Mouse (Mus musculus): ENCODE data around the gene Pan3. TPM values are rescaled to one million over a fixed set of nuclear protein-coding genes. Genes with fewer than 3 reads are reported as not detected.

Pan3 gene
- polyA plus RNA-seq, 1 experiment = 111 TPM

- no peak overlapping the region for H3K9ac ChIP-seq (ENCODE audit: low read depth, poor library complexity, severe bottlenecking)
- TF ChIP-seq EP300 (IDR thresholded peaks at IDR 0.05; ENCODE audit: insufficient read depth, low read depth, low read length) (no peak), CTCF (IDR thresholded peaks at IDR 0.05; ENCODE audit: low read depth, low read length) (no peak), POLR2A (IDR thresholded peaks at IDR 0.05; ENCODE audit: insufficient read depth, low read length) (no peak)
- H3K9me3 ChIP-seq (replicated peaks; ENCODE audit: control insufficient read depth, insufficient read depth, low read length, poor library complexity, severe bottlenecking) = no peaks in the 10 kb centered on the region
- no peaks in the 10 kb centered on the region for H3K27me3 ChIP-seq (ENCODE audit: control insufficient read depth, insufficient read depth, low read length, poor library complexity, severe bottlenecking)
- H3K27ac ChIP-seq (ENCODE audit: insufficient read depth, low read length) = no peak overlapping the region
- H3K4me3 ChIP-seq (ENCODE audit: low read depth, low read length) = no peak overlapping the region
- peaks cover 3% of the 10 kb centered on the region for H3K36me3 ChIP-seq (ENCODE audit: control insufficient read depth, insufficient read depth, low read length, poor library complexity, severe bottlenecking)
- H3K4me1 ChIP-seq (ENCODE audit: control insufficient read depth, insufficient read depth, low read length) = no peaks in the 10 kb centered on the region
These were observed 67.8 kb downstream of the Pan3 start for GRCm38 (mm10) chr5:147497714-147498113.

GRCm38 (mm10) chr5:147501456-147501998, 71.6 kb downstream of the Pan3 start:
- Histone ChIP-seq H3K4me1 (ENCODE audit: control insufficient read depth, insufficient read depth, low read length) (no peaks in the 10 kb centered on the region), H3K9ac (ENCODE audit: low read depth, poor library complexity, severe bottlenecking) (no peak overlapping the region), H3K4me3 (ENCODE audit: low read depth, low read length) (no peak overlapping the region), H3K9me3 (replicated peaks; ENCODE audit: control insufficient read depth, insufficient read depth, low read length, poor library complexity, severe bottlenecking) (no peaks in the 10 kb centered on the region), H3K27ac (ENCODE audit: insufficient read depth, low read length) (no peak overlapping the region), H3K36me3 (ENCODE audit: control insufficient read depth, insufficient read depth, low read length, poor library complexity, severe bottlenecking) (no peaks in the 10 kb centered on the region; the same call in 1 of the 2 replicates), H3K27me3 (ENCODE audit: control insufficient read depth, insufficient read depth, low read length, poor library complexity, severe bottlenecking) (no peaks in the 10 kb centered on the region)
- no peak for TF ChIP-seq POLR2A (IDR thresholded peaks at IDR 0.05; ENCODE audit: insufficient read depth, low read length)
- no peak for TF ChIP-seq CTCF (IDR thresholded peaks at IDR 0.05; ENCODE audit: low read depth, low read length)
- no peak for TF ChIP-seq EP300 (IDR thresholded peaks at IDR 0.05; ENCODE audit: insufficient read depth, low read depth, low read length)

GRCm38 (mm10) chr5:147502921-147503320, 73.0 kb downstream of the Pan3 start:
- TF ChIP-seq CTCF (IDR thresholded peaks at IDR 0.05; ENCODE audit: low read depth, low read length) (no peak), EP300 (IDR thresholded peaks at IDR 0.05; ENCODE audit: insufficient read depth, low read depth, low read length) (no peak), POLR2A (IDR thresholded peaks at IDR 0.05; ENCODE audit: insufficient read depth, low read length) (no peak)
- H3K9ac ChIP-seq (ENCODE audit: low read depth, poor library complexity, severe bottlenecking) = no peak overlapping the region
- no peaks in the 10 kb centered on the region for H3K4me1 ChIP-seq (ENCODE audit: control insufficient read depth, insufficient read depth, low read length)
- no peak overlapping the region for H3K27ac ChIP-seq (ENCODE audit: insufficient read depth, low read length)
- no peaks in the 10 kb centered on the region for H3K9me3 ChIP-seq (replicated peaks; ENCODE audit: control insufficient read depth, insufficient read depth, low read length, poor library complexity, severe bottlenecking)
- no peaks in the 10 kb centered on the region; the same call in 1 of the 2 replicates for H3K36me3 ChIP-seq (ENCODE audit: control insufficient read depth, insufficient read depth, low read length, poor library complexity, severe bottlenecking)
- H3K27me3 ChIP-seq (ENCODE audit: control insufficient read depth, insufficient read depth, low read length, poor library complexity, severe bottlenecking) = no peaks in the 10 kb centered on the region
- no peak overlapping the region for H3K4me3 ChIP-seq (ENCODE audit: low read depth, low read length)

- Histone ChIP-seq H3K27ac (ENCODE audit: insufficient read depth, low read length) (no peak overlapping the region), H3K9ac (ENCODE audit: low read depth, poor library complexity, severe bottlenecking) (no peak overlapping the region), H3K4me1 (ENCODE audit: control insufficient read depth, insufficient read depth, low read length) (no peaks in the 10 kb centered on the region), H3K27me3 (ENCODE audit: control insufficient read depth, insufficient read depth, low read length, poor library complexity, severe bottlenecking) (no peaks in the 10 kb centered on the region), H3K36me3 (ENCODE audit: control insufficient read depth, insufficient read depth, low read length, poor library complexity, severe bottlenecking) (no peaks in the 10 kb centered on the region), H3K9me3 (replicated peaks; ENCODE audit: control insufficient read depth, insufficient read depth, low read length, poor library complexity, severe bottlenecking) (no peaks in the 10 kb centered on the region), H3K4me3 (ENCODE audit: low read depth, low read length) (no peak overlapping the region)
- TF ChIP-seq POLR2A (IDR thresholded peaks at IDR 0.05; ENCODE audit: insufficient read depth, low read length) = no peak
- no peak for TF ChIP-seq EP300 (IDR thresholded peaks at IDR 0.05; ENCODE audit: insufficient read depth, low read depth, low read length)
- no peak for TF ChIP-seq CTCF (IDR thresholded peaks at IDR 0.05; ENCODE audit: low read depth, low read length)
These were observed 81.4 kb downstream of the Pan3 start for GRCm38 (mm10) chr5:147511350-147511749.

DNA sequence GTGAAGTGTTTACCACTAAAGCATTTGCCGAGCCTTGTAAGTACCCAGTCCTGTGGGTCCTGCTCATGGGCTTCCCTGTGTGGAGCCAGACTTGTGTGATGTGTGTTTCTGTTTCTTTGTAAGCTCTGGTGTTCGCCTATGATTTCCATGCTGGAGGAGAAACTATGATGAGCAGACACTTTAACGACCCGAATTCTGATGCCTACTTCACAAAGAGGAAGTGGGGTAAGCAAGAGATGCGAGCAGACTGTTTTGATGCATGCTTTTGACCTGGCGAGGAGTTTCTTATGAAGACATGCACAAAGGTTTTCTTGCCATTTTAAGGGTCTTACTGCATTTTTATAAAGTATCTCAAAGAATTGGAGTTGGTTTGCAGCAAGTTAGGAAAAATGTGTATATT, 97.0 kb downstream of the Pan3 start:
- peaks cover 14% of the 10 kb centered on the region for H3K36me3 ChIP-seq (ENCODE audit: control insufficient read depth, insufficient read depth, low read length, poor library complexity, severe bottlenecking)

GRCm38 (mm10) chr5:147527788-147528187, 97.8 kb downstream of the Pan3 start:
- H3K4me3 ChIP-seq (ENCODE audit: low read depth, low read length) = no peak overlapping the region
- H3K27ac ChIP-seq (ENCODE audit: insufficient read depth, low read length) = no peak overlapping the region
- no peaks in the 10 kb centered on the region for H3K4me1 ChIP-seq (ENCODE audit: control insufficient read depth, insufficient read depth, low read length)
- H3K36me3 ChIP-seq (ENCODE audit: control insufficient read depth, insufficient read depth, low read length, poor library complexity, severe bottlenecking) = peaks cover 14% of the 10 kb centered on the region
- no peaks in the 10 kb centered on the region for H3K9me3 ChIP-seq (replicated peaks; ENCODE audit: control insufficient read depth, insufficient read depth, low read length, poor library complexity, severe bottlenecking)
- H3K9ac ChIP-seq (ENCODE audit: low read depth, poor library complexity, severe bottlenecking) = no peak overlapping the region
- no peaks in the 10 kb centered on the region for H3K27me3 ChIP-seq (ENCODE audit: control insufficient read depth, insufficient read depth, low read length, poor library complexity, severe bottlenecking)
- TF ChIP-seq CTCF (IDR thresholded peaks at IDR 0.05; ENCODE audit: low read depth, low read length) (no peak), POLR2A (IDR thresholded peaks at IDR 0.05; ENCODE audit: insufficient read depth, low read length) (no peak)

More for the DNA sequence above, 97.0 kb downstream of the Pan3 start:
- H3K4me3 ChIP-seq (ENCODE audit: low read depth, low read length) = no peak overlapping the region
- no peak overlapping the region for H3K9ac ChIP-seq (ENCODE audit: low read depth, poor library complexity, severe bottlenecking)
- no peaks in the 10 kb centered on the region for H3K9me3 ChIP-seq (replicated peaks; ENCODE audit: control insufficient read depth, insufficient read depth, low read length, poor library complexity, severe bottlenecking)
- no peaks in the 10 kb centered on the region for H3K4me1 ChIP-seq (ENCODE audit: control insufficient read depth, insufficient read depth, low read length)
- TF ChIP-seq CTCF (IDR thresholded peaks at IDR 0.05; ENCODE audit: low read depth, low read length) = no peak
- no peak for TF ChIP-seq EP300 (IDR thresholded peaks at IDR 0.05; ENCODE audit: insufficient read depth, low read depth, low read length)
- no peak for TF ChIP-seq POLR2A (IDR thresholded peaks at IDR 0.05; ENCODE audit: insufficient read depth, low read length)
- no peaks in the 10 kb centered on the region for H3K27me3 ChIP-seq (ENCODE audit: control insufficient read depth, insufficient read depth, low read length, poor library complexity, severe bottlenecking)
- H3K27ac ChIP-seq (ENCODE audit: insufficient read depth, low read length) = no peak overlapping the region
